Mouse (Mus musculus): ENCODE results near the gene Rhoh. TPM values are rescaled to one million over a fixed set of nuclear protein-coding genes. Genes with fewer than 3 reads are reported as not detected.
A peak's percentile ranks its signal among the peaks of the same experiment; 100 is the strongest.

Gene Rhoh
- 2.1 and 2.5 TPM in 2 replicates for total RNA-seq (2015; ENCODE audit: low replicate concordance)
- 1.0 and 3.3 TPM in 2 replicates for total RNA-seq (2017; ENCODE audit: low replicate concordance)

DNA sequence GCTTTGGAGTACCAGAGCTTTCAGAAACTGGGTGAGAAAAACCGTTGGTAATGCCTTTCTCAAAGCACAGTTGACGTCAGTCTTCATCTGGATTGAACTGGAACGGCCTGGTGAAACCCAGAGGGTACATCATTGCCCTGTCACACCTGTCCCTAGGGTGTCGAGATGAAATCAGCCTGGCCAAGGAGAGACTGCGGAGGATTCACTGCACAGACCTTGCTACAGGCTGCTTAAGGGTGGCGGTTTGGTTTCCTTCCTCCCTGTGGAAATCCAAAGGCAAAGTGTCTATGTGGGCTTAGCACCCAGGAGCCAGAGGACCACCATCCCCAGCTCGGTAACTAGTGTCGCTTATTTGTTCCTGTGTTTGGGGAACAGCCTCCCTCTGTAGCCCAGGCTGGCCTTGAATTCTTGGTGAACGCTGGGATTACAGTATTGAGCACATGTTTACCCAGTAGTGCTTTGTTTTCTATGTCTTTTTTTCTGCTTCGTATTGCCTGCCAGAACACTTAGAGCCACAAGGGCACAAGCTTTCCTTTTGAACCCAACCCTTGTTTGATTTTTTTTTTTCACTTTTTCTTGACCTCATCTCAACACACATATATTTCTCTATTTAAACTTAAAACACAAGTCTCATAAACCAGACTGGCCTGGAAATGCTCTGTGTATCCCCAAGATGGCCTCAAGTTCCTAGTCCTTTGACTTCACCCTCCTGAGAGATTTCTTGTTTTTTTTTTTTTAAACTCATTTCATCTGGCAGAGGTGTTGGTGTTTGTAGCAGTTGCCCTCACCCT is at the start of gene Rhoh:
Gene Rhoh (plus strand): TSS at position 60 of the 791 bp plus-strand sequence.
- ATAC-seq (replicated peaks; ENCODE audit: low FRiP score, poor library complexity, severe bottlenecking), result no peak

DNA sequence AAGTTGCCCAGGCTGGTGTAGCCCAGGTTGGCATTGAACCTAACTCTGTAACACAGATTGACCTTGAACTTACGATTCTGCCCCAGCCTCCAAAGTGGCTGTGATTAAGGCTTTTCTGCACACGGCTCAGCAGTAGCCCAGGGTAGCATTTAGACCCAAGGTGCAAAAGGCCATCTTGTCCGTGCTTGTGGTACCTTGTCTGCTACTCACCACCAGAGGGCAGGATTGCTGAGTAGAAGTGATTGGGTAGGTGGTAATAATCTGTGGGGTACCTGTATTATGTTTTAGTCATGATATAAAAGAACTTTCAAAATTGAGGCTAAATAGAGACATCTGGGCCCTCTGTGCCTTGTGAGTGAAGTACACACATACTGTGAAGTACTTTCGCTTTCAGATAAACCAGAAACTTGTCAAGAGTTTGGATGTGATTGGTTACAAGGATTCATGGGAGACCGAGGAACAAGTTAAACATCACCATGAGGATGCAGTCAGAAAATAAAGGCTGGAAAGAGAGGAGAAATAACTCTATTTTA is 37.3 kb upstream of the Rhoh start:
- peak; percentile 69; the same call in 1 of the 2 replicates for ATAC-seq (replicated peaks; ENCODE audit: low FRiP score, poor library complexity, severe bottlenecking)

DNA sequence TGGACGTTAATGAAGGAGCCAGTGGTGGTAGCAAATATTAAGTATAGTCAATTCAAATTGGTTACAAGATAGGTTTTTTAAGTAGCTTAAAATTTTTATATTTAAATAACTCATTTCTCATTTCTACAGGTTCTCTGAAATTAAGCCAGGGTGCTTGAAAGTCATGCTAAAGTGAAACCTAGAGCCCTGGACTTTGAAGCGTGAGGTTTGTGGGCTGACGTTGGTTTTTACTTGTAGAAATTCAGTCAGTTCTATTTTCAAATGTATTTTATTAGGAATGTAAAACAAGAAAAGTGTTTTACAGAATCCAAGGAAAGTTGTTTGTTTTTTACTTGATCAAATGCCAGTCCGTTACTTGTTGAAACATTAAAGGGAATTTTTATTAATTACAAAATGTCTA is 34.5 kb upstream of the Rhoh start:
- ATAC-seq (replicated peaks; ENCODE audit: low FRiP score, poor library complexity, severe bottlenecking), result no peak

DNA sequence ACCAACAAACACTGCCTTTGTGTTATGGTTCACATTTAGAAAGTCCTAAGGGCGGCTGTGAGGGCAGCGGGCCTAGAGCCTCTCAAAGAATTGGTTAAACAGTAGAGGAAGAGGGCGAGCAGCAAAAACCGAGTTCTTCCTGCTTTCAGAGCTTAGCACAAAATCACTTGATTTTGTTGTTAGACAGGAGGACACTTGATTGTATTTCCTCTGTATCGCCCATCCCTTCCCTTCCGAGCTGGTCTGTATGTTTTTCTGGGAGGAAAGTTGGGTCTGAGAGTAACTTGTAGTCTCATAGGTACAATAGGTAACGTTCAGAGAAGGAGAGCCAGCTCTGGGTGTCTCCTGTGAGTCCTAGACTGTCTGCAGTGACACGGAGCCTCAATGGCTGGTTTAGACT is 33.9 kb upstream of the Rhoh start:
- no peak for ATAC-seq (replicated peaks; ENCODE audit: low FRiP score, poor library complexity, severe bottlenecking)

DNA sequence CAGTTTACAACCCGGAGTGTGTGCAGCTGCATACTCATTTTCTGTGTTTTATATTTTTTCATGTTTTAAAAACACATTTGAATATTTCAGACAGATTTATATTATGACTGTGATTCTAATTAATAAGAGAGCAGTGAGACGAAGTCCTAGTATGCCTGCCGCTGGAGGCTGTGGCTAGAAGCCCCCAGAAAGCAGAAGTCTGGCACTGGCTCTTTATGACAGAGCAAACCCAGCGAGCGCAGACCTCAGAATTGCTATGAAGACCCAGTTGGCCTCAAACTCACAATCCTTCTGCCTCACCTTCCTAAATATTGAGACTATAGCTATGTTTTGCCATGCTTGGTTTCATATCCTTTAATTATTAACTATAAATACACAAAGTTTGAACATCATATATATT is 32.8 kb upstream of the Rhoh start:
- no peak for ATAC-seq (replicated peaks; ENCODE audit: low FRiP score, poor library complexity, severe bottlenecking)

DNA sequence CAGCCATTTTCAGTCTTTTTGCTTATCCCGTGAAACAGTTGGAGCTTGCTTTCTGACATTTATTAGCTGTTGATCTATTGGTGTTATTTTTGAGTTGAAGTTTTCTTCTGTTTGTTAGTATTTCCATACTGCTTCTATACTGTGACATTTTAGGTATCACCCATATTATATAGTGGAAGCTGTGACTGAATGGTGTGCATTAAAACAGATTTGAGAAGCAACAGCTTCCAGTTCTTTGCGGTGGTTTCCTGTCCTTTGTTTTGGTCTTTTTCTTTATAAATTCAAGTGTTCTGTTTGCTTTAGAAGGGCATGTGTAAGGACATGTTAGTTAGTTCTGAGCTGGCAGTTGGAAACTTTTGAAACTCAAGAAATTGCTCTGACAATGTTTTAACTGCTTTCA is 32.0 kb upstream of the Rhoh start:
- ATAC-seq (replicated peaks; ENCODE audit: low FRiP score, poor library complexity, severe bottlenecking), result no peak

DNA sequence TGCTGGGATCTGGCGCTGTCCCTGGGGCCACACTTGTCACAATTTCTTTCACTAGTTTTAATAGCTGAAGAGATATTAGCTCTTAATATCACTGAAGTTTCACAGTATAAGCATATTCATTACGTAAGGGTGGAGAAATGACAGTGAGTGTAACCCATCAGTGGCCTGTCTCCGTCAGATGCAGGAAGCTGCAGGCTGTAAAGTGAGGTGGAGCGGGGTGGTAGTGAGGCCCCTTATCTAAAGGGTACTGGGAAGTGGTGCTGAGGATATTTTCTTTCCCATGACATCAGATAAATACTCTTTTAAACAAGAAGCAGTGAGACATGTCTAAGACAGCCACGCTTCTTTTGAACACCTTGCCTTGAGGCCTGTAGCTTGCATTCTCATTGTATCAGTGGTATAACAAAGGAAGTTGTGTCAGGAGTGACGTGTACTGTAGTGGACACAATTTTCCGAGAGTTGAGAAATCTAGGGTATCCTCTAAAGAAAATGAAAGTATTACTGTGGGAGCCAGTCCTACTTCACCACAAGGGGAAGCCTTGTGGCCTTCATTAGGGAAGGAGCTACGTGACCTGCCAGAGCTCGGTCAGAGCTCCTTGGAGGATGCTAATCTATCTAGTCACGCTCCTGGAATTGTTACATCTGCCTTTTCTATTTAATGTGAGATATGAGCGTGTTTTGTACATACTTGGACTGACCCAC is 28.9 kb upstream of the Rhoh start:
- ATAC-seq (replicated peaks; ENCODE audit: low FRiP score, poor library complexity, severe bottlenecking), result no peak

DNA sequence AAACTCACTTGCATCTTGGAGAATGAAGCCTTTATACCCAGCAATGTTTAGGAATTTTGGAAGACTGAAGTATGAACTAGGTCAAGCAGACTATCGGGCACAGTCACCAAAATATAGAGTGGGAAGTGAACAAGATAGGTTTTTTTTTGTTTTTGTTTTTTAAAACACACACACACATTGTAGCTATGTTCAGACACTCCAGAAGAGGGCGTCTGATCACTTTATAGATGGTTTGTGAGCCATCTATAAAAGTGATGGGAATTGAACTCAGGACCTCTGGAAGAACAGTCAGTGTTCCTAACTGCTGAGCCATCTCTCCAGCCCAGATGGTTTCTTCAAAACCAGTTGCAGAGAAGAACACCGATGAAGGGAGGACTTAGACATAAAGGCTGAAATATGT is 27.9 kb upstream of the Rhoh start:
- ATAC-seq (replicated peaks; ENCODE audit: low FRiP score, poor library complexity, severe bottlenecking), result no peak

DNA sequence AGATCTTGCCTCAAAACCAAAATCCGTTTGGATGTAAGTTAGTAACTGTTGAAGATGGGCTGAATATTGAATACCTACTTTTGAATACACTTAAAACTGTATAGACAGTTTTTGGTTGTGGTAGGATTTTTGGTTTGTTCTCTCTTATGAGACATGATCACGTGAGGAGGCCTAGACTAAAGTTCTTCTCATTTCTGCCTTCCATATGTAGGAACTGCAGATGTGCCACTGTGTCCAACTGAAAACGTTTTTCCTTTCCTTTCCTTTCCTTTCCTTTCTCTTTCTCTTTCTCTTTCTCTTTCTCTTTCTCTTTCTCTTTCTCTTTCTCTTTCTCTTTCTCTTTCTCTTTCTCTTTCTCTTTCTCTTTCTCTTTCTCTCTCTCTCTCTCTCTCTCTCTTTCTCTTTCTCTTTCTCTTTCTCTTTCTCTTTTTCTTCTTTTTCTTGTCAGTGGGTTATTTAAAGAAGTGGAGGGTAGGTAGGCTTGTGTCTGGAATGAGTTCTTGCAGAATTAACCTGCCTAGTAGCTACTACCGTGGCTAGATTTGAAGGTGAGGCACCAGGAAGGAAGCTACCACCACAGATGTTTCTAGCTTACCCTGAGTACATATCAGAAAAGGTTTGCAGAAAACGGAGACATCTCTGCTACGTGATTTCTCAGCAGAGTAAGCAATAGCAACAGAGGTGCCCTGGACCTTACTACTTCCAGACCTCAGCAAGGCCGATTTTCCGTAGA is 27.1 kb upstream of the Rhoh start:
- ATAC-seq (replicated peaks; ENCODE audit: low FRiP score, poor library complexity, severe bottlenecking), result no peak

DNA sequence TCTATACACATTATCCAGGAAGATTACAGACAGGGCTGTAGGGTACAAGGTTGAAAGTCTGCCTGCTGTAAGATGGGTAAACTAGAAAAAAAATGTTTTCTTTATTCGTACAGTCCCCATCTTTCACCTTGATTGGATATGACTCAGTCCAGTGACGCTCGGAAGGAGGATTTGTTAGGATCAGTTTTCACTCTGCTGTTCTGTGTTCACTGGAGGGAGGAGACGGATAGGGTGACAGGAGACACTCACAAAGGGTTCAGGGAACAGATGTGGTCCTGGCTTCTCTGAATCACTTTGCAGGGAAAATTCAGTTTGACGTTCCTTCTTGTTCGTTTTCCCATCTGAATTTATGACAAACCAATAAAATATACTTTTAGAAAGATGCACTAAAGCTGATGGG is 23.0 kb upstream of the Rhoh start:
- ATAC-seq (replicated peaks; ENCODE audit: low FRiP score, poor library complexity, severe bottlenecking), result no peak

DNA sequence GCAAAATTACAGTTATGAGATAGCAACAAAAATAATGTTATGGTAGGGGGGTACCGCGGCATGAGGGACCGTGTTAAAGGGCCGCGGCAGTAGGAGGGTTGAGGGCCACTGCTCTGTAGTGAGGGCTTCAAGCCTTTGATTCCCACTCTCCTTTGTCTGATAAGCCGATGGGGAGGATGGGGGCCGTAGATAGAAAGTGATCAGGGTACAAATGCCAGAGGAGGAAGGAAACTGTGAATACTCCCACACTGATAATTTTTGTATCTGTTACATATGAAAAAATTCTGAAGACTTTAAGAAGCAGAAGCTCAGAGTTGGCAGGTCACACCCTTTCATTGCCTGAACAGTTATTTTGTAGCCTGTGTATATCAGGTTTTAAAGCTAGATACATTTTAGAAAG is 18.1 kb upstream of the Rhoh start:
- no peak for ATAC-seq (replicated peaks; ENCODE audit: low FRiP score, poor library complexity, severe bottlenecking)

DNA sequence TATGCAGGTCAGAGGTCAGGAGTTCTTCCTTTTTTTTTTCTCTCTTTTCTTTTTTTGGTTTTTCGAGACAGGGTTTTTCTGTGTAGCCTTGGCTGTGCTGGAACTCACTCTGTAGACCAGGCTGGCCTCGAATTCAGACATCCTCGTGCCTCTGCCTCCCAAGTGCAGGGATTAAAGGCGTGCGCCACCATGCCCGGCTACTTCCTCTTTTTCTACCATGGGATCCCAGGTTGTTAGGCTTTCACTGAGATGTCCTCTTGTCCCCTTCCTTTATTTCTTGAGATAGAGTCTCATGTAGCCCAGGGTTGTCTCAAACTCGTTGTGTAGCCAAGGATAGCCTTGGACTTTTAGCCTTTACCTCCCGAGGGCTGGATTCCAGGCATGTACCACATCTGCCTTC is 14.5 kb upstream of the Rhoh start:
- ATAC-seq (replicated peaks; ENCODE audit: low FRiP score, poor library complexity, severe bottlenecking), result no peak

DNA sequence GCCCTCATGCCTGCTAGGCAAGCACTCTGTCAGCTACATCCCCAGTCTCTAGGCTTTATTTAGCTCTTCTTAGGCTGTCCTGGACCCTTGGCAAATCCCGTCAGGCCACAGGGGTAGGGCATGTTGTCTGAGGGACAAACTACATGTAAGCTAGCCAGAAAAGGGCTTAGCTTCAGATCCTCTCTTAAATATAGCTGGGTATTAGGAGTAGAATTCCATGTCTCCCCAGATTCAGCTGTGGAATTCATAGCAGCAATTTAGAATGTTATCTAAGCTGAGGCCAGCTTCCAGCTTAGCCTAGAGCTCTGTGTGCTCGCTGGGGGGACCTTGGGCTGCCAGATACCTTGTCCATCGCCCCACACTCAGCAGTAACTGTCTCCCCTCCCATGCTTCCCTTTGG is 14.1 kb upstream of the Rhoh start:
- no peak for ATAC-seq (replicated peaks; ENCODE audit: low FRiP score, poor library complexity, severe bottlenecking)

DNA sequence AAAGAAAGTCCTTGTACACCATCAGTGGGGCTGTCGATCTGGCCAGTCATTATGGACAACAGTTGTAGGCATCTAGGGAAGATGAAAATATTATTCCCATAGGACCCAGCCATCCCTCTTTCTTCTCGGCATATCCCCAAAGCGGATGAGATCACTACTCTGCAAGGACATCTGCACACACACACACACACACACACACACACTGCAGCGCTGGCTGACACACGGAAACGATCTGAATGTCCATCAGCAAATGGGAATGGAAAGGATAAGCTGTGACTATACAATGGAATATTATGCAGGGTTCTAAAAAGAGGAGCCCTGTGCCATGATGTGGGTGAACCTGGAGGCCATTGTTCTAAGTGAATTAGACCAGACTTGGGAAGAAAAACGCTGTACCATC is 13.4 kb upstream of the Rhoh start:
- ATAC-seq (replicated peaks; ENCODE audit: low FRiP score, poor library complexity, severe bottlenecking), result no peak

DNA sequence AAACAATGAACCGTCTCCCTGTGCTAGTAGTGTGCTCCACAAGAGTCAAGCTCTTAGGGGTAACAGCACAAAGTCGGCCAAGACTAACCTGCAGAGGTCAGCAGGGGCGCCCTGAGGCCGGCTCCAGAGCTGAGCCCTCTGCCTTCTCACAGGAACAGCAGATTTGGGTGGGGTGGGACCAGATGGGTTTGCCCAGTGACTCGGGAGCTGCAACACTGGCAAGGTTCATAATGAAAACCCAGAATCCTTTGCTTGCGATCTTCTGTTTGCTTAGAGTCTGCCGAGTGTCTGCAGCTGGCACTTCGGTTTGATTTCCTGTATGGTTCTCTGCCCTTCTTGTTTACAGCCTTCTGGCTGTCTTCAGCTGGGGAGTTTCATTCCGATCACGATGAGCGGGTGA is 10.2 kb upstream of the Rhoh start:
- no peak for ATAC-seq (replicated peaks; ENCODE audit: low FRiP score, poor library complexity, severe bottlenecking)

DNA sequence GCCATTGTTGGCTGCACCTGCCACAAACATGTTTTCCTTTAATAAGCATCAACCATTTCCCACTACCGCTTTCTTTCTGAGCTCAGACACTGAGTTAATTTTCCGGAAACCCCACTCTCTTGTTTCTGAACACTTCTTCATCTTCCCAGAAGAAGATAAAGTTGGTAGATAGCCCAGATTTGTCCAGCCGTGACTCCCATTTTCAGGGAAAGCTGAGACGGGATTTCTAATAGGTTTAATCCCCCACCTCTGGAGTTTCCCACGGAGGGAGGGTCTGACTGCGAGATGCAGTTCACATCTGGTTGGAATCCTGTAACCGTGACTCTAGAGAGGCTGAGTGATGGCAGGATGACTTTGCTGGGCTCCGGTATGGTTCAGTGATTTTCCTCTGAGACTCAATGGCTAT is 6.2 kb upstream of the Rhoh start:
- no peak for ATAC-seq (replicated peaks; ENCODE audit: low FRiP score, poor library complexity, severe bottlenecking)

DNA sequence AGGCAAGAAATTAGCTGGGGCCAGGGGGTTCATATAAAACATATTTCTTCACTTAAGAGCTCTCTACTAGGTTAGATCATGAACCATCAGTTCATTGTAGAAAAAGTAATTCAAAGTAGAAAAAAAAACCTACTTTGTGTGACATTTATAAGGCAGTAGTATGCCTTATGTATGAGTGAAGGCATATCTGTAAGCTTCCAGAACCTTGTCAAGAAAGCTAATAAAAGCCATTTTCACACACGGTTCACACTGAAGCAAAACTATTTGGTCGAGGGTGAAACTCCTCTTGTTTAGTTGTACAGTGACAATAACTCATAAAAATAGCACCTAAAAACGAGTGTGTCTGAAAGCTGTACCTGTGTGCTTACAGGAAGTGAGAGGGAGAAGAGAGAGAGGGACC is 5.4 kb upstream of the Rhoh start:
- no peak for ATAC-seq (replicated peaks; ENCODE audit: low FRiP score, poor library complexity, severe bottlenecking)

DNA sequence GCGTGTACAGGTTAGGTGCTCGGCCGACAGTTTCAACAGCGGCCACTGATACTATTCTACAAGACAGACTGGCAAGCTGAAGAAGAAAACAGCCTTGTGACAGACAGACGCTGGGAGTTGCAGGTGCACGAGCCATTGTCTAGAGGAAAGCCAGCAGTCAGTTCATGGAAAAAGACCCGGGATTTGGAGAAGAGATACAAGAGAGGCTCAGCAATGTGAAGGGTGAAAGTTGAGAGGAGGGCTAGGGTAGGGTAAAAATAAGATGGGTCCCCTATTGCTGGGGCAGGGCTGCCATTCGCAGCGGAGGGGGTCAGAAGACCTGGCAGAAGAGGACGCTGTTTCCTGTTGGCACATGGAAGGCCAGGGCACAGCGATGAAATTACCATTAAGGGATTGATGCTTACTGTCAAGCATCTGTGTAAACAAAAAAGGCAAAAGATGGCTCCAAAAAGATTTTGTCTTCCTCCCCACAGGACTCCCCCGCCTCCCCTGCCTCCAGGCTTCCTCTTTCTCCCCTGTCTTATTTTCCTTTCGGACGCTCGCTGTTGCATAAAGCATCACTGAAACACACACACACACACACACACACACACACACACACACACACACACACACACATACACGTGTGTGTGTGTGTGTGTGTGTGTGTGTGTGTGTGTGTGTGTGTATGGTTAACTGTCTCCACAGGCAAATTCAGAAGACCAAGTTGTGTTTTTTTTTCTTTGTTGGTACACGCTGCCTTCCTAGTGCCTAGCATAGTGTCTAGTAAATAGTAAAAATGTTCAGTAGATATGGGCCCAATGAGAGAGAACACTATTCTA is 4.2 kb upstream of the Rhoh start:
- ATAC-seq (replicated peaks; ENCODE audit: low FRiP score, poor library complexity, severe bottlenecking), result no peak

DNA sequence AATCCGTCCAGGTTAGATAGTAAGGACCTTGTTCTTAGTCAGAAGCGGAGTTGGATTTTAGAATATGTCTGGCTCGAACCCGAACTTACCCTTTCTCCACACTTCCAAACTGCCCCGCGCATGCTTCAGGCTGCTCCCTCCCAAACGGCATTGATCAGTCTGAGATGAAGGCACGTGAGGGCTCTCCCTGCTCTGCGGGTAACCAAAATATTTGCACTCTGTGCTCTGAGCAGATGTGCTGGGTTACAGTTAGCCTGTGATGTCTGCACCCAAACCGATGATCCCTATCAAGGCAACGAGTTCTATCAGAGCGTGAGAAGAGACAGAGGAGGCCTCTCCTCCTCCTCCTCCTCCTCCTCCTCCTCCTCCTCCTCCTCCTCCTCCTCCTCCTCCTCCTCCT is 3.1 kb upstream of the Rhoh start:
- ATAC-seq (replicated peaks; ENCODE audit: low FRiP score, poor library complexity, severe bottlenecking), result no peak

DNA sequence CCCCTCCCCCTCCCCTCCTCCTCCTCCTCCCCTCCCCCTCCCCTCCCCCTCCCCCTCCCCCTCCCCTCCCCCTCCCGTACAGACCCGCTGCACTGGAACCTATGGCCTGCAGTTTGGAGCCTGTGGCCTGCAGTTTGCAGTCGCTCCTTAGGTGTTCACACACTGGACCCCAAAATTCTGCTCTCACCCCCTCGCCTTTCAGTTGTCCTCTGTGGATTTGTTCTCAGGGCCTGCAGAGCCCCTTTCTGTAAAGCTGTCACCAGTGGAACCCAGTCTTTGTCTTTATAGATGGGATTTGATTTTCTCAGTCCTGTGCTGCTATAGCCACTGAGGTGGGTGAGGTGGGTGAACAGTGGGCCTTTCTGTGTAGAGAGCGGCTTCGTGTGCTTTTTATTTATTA is 2.7 kb upstream of the Rhoh start:
- ATAC-seq (replicated peaks; ENCODE audit: low FRiP score, poor library complexity, severe bottlenecking), result no peak
